Mouse (Mus musculus) spleen, adult 2 months (tissue): Measurements from ENCODE around the gene Nptxr. TPM values are rescaled to one million over a fixed set of nuclear protein-coding genes. Genes with fewer than 3 reads are reported as not detected.

ENCODE experiments used
- DNase-seq, 2 experiments: peaks; one replicate each; pipeline versions ENCODE4 v3.0.0 to v3.0.0-alpha.2; 2012 to 2021; ENCODE audit warnings: low spot score in 2 of 2, low read depth in 1 of 2
- H3K27ac ChIP-seq: fragments of 200-500 bp; 2 replicates; pipeline ENCODE4 v1.5.1; 2012; ENCODE audit warnings: low read length, inconsistent platforms; ENCODE audit not compliant: insufficient read depth
- H3K27me3 ChIP-seq: fragments of 200-500 bp; 2 replicates; pipeline ENCODE4 v1.6.1; 2012; ENCODE audit warnings: mild to moderate bottlenecking, moderate library complexity, low read length, inconsistent platforms; ENCODE audit not compliant: control insufficient read depth, insufficient read depth
- H3K36me3 ChIP-seq: fragments of 200-500 bp; 2 replicates; pipeline ENCODE4 v1.6.1; 2012; ENCODE audit warnings: mild to moderate bottlenecking, low read length, inconsistent platforms; ENCODE audit not compliant: control insufficient read depth, insufficient read depth
- H3K4me1 ChIP-seq: fragments of 200-500 bp; 2 replicates; pipeline ENCODE4 v1.6.1; 2011; ENCODE audit warnings: inconsistent platforms; ENCODE audit not compliant: control insufficient read depth, insufficient read depth, insufficient read length
- H3K4me3 ChIP-seq: fragments of 200-500 bp; 2 replicates; pipeline ENCODE4 v1.5.1; 2011; ENCODE audit warnings: mild to moderate bottlenecking, inconsistent platforms; ENCODE audit not compliant: insufficient read depth, insufficient read length; ENCODE audit errors: extremely low read depth
- CTCF ChIP-seq: fragments of 200-500 bp; IDR thresholded peaks from 2 replicates; pipeline ENCODE4 v1.5.1; 2011; ENCODE audit warnings: mild to moderate bottlenecking, inconsistent platforms; ENCODE audit not compliant: insufficient read depth, insufficient read length, insufficient replicate concordance; ENCODE audit errors: extremely low read depth
- POLR2A ChIP-seq: fragments of 200-500 bp; IDR thresholded peaks from 2 replicates; pipeline ENCODE4 v1.6.1; 2011; ENCODE audit warnings: low read depth, low read length, inconsistent platforms
- WGBS: fragments of 180-500 bp; shearing (Covaris S2); methylation state at CpG from one replicate; pipeline ENCODE4 v1.1.7; 2018; 5-methylcytosine and 5-hydroxymethylcytosine counted together
- polyA plus RNA-seq: library from polyadenylated mRNA; depleted of rRNA; stranded (reverse); fragments of >200 nt; gene quantifications from 2 replicates; pipeline ENCODE4 v1.2.3, GENCODE M21; 2012

Nptxr gene
- polyA plus RNA-seq, 1 experiment: 1.3 TPM

DNA sequence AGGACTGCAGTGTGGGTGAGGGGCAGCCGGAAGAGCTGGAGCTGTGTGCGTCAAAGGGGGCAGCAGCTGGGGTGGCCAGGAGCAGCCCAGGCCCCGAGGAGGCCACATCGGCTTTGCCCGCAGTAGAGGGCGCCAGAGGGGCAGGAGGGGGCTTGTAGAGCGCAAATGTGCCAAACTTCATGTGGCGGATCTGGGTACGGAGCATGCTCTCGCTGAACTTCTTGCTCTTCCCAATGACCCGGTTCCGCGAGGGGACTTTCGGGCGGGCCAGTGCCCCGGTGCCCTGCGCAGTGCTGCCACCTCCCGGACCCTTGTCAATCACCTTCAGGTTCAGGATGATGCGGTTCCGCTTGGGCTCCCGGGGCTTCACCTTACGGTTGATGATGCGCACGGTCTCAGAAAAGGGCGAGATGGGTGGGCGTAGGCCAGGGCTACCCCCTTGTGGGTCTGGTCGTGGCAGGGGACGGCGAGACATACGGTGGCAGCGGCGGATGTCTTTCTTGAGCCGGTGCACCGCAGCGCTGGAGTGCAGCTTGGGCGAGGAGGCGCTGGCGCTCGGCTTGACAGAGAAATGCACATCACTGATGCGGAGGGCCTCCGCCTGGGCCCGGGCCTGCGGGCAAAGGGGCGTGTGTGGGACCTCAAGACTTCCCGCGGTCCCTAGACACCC lies 23.9 kb upstream of the Nptxr start:
- no peak overlapping the region for H3K27ac ChIP-seq
- no peaks in the 10 kb centered on the region for H3K27me3 ChIP-seq
- WGBS: 94% methylated on average over 45 of the region's 46 CpGs
- no peak overlapping the region for H3K4me3 ChIP-seq
- H3K4me1 ChIP-seq: peaks cover 8% of the 10 kb centered on the region; the same call in 1 of the 2 replicates
- no peaks in the 10 kb centered on the region; the same call in 1 of the 2 replicates for H3K36me3 ChIP-seq
- TF ChIP-seq CTCF (no peak), POLR2A (no peak)
- no peak for DNase-seq

DNA sequence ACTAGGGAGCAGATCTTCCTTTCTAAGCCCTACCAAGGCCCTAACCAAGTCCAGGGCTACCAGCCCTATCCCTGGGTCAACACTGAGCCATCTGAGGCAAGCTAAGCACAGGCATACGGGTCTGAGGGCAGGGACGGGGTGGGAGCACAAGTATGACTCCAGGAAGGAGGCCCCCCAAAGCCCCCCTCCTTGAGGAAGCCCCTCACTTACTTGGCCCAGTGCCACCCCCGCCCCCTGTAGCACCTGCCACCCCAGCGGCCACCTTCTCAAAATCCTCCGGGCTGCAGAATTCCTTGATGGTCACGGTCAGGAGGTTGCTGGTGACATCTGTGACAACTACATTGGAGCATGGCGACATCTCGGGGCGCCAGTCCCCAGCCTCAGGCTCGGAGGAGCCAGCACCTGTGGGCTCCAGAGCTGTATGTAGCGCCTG lies 23.2 kb upstream of the Nptxr start:
- Histone ChIP-seq H3K27ac (no peak overlapping the region), H3K4me3 (no peak overlapping the region), H3K4me1 (peaks cover 4% of the 10 kb centered on the region; the same call in 1 of the 2 replicates), H3K27me3 (no peaks in the 10 kb centered on the region), H3K36me3 (no peaks in the 10 kb centered on the region; the same call in 1 of the 2 replicates)
- TF ChIP-seq POLR2A: no peak
- no peak for TF ChIP-seq CTCF
- DNase-seq: no peak
- WGBS: 94% methylated on average over 11 of the region's 11 CpGs

GRCm38 (mm10) chr15:79827061-79827777 lies 22.7 kb upstream of the Nptxr start:
- no peak overlapping the region for H3K4me3 ChIP-seq
- no peaks in the 10 kb centered on the region for H3K4me1 ChIP-seq
- TF ChIP-seq CTCF (no peak), POLR2A (no peak)
- H3K27me3 ChIP-seq: no peaks in the 10 kb centered on the region
- no peak for DNase-seq
- H3K27ac ChIP-seq: no peak overlapping the region
- no peaks in the 10 kb centered on the region; the same call in 1 of the 2 replicates for H3K36me3 ChIP-seq
- 92% methylated on average over 14 of the region's 14 CpGs for WGBS

- Histone ChIP-seq H3K4me3 (no peak overlapping the region), H3K27me3 (no peaks in the 10 kb centered on the region), H3K27ac (no peak overlapping the region), H3K4me1 (no peaks in the 10 kb centered on the region), H3K36me3 (no peaks in the 10 kb centered on the region; the same call in 1 of the 2 replicates)
- TF ChIP-seq POLR2A (no peak), CTCF (no peak)
- no peak for DNase-seq
- WGBS: 86% methylated on average over 9 of the region's 9 CpGs
These were observed 21.8 kb upstream of the Nptxr start for GRCm38 (mm10) chr15:79826221-79826935.

DNA sequence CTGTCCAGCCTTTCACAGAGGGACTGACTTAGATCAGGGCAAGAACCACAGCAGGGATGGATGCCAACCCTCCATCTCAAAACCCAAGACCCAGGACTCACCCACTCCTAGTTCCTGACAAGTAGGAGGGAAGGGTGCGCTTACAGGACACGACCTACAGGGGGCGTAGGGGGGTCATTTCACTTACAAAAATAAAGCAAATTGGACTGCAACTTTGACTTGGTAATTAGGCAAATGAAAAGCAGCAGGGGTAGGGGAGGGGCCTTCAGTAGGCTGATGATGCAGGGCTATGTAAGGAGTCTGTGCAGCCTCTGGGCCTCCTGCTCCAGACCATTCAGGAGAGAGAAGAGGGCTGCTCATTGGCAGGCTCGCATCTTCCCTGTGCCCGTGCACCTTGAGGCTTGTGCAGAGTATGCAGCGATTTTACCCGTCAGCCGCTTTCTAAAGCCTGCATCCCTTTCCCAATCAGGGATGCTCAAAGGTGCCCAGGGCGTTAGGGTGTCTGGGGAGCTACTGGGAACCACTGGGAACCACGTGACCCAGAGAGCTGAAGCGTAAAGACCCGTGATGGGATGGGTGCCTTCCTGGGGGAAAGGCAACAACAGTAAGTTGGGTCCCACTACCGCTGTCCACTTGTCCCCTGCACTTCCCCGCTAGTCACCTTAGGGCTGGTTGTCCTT lies 20.7 kb upstream of the Nptxr start:
- Histone ChIP-seq H3K36me3 (no peaks in the 10 kb centered on the region; the same call in 1 of the 2 replicates), H3K4me3 (no peak overlapping the region), H3K4me1 (no peaks in the 10 kb centered on the region), H3K27me3 (no peaks in the 10 kb centered on the region), H3K27ac (no peak overlapping the region)
- no peak for TF ChIP-seq CTCF
- TF ChIP-seq POLR2A: no peak
- WGBS: 82% methylated on average over 14 of the region's 14 CpGs
- DNase-seq: no peak

- Histone ChIP-seq H3K27ac (no peak overlapping the region), H3K4me1 (no peaks in the 10 kb centered on the region), H3K4me3 (no peak overlapping the region), H3K27me3 (no peaks in the 10 kb centered on the region), H3K36me3 (no peaks in the 10 kb centered on the region; the same call in 1 of the 2 replicates)
- TF ChIP-seq POLR2A (no peak), CTCF (no peak)
- DNase-seq: no peak
- WGBS: 78% methylated on average over 19 of the region's 19 CpGs
These were observed 19.2 kb upstream of the Nptxr start for GRCm38 (mm10) chr15:79823588-79824280.
